Mouse (Mus musculus) layer of hippocampus, adult 9-10 months (tissue): ENCODE measurements around the gene Mup20.
"Not testable (repeated sequence)": the region's sequence is repeated elsewhere in the genome, so short reads cannot be mapped to it uniquely, and the experiment has no call there.

Experiments used
- DNase-seq: peaks from one replicate; pipeline ENCODE4 v3.0.0; 2022; ENCODE audit warnings: low spot score

Mup20 gene

DNA sequence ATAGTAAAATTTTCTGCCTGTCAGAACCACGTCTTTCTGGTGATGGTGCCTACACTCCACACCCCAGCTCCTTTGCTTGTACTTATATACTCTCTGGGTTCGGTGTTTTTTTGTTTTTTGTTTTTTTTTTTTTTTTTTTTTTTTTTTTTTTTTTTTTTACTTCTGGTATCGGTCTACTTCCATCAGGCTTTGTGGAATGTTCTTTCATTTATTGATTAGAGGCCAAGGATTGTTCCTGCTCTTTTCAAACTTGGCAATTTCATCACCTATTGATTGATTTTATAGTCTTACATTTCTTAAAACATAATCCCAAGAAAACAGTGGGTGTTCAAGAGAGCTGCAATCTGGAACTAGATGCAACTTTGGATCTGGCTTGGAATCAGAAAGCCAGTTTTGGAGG, at the start of gene Mup20:
TSS of gene Mup20 (minus strand) at position 101 of the 400 bp plus-strand sequence.
- not testable (repeated sequence) for DNase-seq

DNA sequence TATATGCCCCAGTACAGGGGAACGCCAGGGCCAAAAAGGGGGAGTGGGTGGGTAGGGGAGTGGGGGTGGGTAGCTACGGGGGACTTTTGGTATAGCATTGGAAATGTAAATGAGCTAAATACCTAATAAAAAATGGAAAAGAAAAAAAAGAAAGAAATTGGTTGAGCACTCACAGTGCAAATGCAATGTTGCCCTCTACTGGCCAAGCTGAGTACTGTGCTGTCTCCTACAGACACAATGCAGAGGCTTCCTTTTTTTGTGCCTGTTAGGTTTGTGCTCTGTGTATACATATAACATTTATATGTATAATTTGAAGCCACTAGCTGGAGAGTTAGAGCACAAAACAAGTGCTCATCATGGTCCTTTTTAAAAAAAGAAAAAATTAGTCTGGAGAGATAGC, 49.4 kb upstream of the Mup20 start:
- DNase-seq, result not testable (repeated sequence)

DNA sequence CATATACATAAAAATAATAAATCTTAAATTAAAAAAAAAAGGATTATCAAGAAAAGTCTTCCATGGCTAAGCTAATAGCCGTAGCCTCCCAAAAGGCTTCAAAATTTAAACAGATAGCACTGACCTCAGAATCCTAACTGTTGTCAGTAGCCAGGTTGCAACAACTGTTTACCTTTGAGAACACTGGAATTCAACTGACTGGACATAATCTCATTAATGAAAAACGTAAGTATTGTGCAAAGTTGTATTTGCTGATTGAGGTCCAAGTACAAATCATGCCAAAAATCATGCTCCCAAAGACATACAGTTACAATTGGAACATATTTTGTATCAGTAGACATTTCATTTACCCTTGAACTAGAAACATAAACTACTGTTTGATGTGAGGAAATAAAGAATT, 34.0 kb upstream of the Mup20 start:
- no peak for DNase-seq

DNA sequence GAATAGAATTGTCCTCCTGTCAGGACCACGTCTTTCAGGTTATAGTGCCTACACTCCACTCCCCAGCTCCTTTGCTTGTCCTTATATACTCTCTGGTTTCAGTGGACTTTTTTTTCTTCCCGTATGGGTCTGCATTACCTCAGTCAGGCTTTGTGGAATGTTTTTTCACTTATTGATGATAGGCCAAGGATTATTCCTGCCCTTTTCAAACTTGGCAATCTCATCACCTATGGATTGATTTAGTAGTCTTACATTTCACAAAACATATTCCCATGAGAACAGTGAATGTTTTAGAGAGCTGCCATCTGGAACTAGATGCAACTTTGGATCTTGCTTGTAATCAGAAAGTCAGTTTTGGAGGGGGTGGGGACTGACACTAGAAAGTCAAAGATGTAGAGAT, 33.3 kb upstream of the Mup20 start, which contains the start of gene Mup3:
TSS of gene Mup3 (minus strand) at position 102 of the 400 bp plus-strand sequence.
- no peak for DNase-seq

DNA sequence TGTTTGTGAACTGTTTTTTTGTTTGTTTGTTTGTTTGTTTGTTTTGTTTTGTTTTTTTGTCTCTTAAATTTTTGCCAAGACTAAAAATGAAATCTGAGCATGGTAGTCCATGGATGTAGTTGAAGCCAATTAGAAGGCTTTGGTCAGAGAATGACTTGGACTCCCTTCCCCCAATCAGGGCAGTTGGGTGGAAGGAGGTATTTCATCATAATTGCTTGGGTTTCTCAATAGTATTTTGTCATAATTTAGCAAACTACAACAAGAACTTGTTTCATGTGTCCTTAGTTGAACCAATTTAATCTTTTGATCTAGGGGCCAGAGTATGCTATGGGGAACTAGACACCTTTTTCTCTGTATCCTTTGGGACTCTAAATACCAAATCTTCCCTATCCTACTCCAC, 28.8 kb upstream of the Mup20 start:
- no peak for DNase-seq

DNA sequence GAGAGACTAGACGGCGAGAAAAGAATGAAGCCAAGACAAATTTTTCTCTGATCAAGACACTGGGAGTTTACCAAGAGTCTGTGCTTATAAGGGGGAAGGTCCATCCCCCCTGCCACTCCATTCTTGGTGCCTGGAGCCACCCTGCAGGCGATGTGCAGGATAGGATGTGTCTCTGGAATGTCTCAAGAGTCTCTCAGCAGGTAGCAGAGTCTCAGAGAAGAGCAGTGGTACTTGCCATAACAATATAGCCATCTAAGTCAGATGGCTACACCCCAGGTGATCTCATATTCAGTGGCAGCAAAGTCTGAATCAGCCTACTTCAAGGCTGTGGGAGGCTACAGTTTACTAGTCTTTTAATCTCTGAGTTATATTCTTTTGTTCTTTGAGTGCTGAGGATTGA, 21.2 kb upstream of the Mup20 start:
- no peak for DNase-seq

DNA sequence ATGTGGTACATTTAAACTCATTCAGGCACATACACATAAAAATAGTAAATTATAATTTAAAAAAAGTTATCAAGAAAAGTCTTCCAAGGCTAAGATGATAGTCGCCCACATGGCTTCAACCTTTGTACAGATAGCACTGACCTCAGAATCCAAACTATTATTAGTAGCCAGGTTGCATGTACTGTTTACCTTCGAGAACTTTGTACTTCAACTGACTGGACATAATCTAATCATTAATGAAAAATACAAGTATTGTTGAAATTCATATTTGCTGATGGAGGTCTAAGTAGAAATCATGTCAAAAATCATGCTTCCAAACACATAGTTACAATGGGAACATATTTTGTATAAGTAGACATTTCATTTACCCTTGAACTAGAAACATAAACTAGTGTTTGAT, 822 bp upstream of the Mup20 start:
- not testable (repeated sequence) for DNase-seq

DNA sequence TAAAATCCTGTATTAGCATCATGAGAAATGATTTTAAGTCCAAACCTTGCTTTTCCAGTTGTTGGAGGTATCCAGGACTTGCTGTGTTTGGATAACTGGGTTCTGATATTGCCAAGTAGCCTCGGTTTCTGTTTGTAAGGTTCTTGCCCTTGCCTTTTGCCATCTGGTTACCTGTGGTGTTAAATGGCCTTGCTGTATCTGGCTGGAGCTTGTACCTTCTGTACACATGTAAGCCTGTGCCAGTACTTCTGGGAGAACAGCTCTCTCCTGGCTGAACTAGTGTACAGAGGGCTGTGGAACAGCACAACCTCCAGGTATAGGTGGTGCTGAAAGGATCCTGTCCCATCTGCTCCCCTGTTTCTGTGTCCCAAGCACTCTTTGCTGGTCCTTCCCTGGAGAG, 27.7 kb downstream of the Mup20 start:
- no peak for DNase-seq

DNA sequence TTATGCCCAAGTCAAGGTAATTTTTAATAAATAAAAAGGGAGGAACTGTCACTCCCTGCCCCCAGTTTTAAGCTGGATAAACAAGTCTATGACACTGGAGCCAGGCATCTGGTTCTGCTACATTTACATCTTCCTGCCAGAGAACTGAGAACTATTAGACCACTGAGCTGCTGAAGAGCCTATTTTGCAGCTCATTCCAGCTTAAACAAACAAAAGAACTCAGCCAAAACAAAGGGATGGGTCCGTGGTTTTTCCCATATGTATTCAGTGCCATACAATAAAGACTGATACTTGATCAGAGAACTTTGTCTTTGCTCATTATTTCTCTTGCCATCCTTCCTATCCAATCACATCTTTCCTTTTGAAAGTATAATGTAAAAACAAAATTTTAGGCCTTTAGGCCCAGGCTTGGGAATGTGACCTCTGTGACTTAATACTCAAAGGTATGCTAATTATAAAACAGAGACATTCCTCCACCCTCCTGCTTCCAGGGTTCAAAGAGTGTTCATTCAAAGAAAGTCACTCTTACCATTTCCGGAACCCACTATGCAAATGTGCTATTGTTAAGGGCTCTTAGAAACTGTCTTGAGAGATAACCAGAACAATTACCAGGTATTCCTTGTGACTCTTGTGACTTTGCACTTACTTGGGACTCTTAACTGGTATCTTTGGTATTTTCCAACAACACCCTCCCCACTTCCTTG, 29.6 kb downstream of the Mup20 start:
- DNase-seq, result no peak

DNA sequence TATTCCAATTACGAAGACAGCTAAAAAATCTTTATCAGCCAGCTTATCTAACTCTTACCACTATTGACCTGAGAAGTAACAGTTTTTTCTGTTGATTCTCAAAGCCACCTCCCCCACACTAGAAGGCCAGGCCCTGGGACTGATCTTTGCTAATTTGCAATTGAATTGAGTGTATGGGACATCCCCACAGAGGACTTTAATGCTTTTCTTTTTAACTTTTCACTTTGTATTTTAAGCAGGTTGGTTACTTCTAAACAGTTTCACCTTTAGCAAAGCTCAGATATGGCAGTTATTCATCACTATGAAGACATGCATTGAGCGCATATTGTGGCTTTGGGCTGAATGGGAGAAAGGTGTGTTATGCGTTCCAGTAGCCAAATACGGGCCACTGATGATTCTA, 30.3 kb downstream of the Mup20 start:
- DNase-seq, result no peak

DNA sequence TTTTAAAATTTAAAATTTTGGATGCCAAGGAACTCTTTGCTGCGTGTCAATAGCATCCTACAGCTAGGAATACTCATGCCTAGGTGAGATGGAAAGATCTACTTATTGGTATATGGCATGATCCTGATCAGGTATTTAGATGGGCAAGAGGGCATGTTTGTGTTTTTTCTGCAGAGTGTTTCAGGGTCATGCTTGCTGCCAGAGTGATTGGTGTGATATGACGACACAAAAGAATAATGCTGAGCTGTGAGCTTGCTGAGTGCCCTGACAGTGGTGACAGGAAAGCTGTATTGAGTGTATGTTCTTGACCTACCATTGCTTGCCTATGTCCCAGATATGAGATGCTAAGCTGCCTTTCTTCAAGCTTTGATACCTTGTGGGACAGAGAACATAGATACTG, 30.8 kb downstream of the Mup20 start:
- no peak for DNase-seq

DNA sequence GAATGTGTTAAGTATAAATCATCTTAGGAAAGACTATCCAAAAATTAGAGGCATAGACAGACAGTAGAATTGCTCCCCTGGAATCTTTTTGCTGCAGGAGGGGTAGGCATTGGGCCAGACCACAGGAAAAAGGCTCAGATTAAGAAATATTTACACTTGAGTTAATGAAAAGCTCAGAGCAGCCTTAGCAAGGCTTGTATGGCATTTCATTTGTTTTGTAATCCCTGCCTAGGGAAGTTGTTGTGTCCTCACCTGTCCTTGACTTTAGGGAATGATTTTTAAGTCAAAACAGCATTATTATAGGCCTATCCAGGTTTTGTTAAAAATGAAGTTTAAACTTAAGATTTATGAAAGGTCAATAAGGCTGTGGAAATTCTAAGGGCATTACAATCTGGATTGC, 33.4 kb downstream of the Mup20 start:
- not testable (repeated sequence) for DNase-seq
